Mouse (Mus musculus) activated CD4-positive, CD25-positive, alpha-beta regulatory T cell (primary cell): ENCODE measurements around the gene Lrif1. TPM values are rescaled to one million over a fixed set of nuclear protein-coding genes. Genes with fewer than 3 reads are reported as not detected.

Experiments
- polyA plus RNA-seq, 2 experiments: library from polyadenylated mRNA; unstranded; fragments of 100-300 nt; shearing (Covaris generic); gene quantifications; one replicate each; pipeline ENCODE4 v1.2.1; 2017

Gene Lrif1
- 10 to 100 TPM; 38.3 to 52.0 TPM for polyA plus RNA-seq

DNA sequence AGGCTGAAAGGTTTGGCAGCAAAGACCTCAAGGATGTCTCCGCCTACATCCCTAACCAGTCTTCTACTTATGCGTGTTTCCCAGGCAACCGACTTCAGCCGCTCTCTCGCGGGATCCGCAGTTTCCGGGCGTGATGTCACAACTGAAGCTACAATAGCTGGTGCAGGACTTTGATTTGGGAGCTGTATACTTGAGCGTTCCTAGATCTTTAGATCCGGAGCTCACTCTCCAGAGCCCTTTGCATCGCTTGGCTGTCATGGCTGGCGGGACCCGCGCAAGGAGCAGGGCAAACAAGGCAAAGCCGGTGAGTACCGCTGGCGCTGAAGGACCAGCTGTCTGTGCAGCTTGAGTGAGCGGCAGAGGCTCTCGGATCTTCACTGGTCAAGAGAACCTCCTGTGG is at the start of gene Lrif1:
Lrif1 (plus strand) TSS at position 158 of the 400 bp plus-strand sequence.

Other genes with a start within 250 kb of the Lrif1 start
- gene Dennd2d, start 202.6 kb upstream of the Lrif1 start, polyA plus RNA-seq = 100 to 1,000 TPM in 1 of 2 experiments, 10 to 100 TPM in 1; 81.9 to 196 TPM
- 10 to 100 TPM; 39.8 to 58.4 TPM for gene Dram2, start 137.2 kb upstream of the Lrif1 start, polyA plus RNA-seq
- gene Cept1, start 137.2 kb upstream of the Lrif1 start, polyA plus RNA-seq = 10 to 100 TPM; 84.2 to 89.0 TPM
- gene Cd53, start 105.2 kb downstream of the Lrif1 start, polyA plus RNA-seq = 1,000 to 10,000 TPM in 1 of 2 experiments, 100 to 1,000 TPM in 1; 844 to 1,105 TPM
- gene Olfr266, start 141.3 kb downstream of the Lrif1 start, polyA plus RNA-seq = under 1 TPM in 1 of 2 experiments, not detected in 1; 0.45 TPM